8 mouse cellular contexts compared by ENCODE assay signal in genomic region chr4:150570793-150571192, GRCm38 (mm10).
A peak's percentile ranks its signal among the peaks of the same experiment; 100 is the strongest.
DNase-seq lines count a peak whose midpoint lies in the region; ATAC-seq and TF ChIP-seq lines count a peak whose summit lies in the region.

No protein-coding gene starts in this region.

- peak overlapping the region; percentile 96 for H3K4me2 ChIP-seq in liver, embryonic 13.5 days

- H3K4me1 ChIP-seq in erythroblast, embryonic 14.5 days (ENCODE audit: control insufficient read depth), result peaks cover 45% of the 10 kb centered on the region
- H3K4me1 ChIP-seq in thymus, adult 2 months (replicated peaks; ENCODE audit: control insufficient read depth, insufficient read depth, low read length), result peaks cover 29% of the 10 kb centered on the region
- peaks cover 73% of the 10 kb centered on the region for H3K4me1 ChIP-seq in liver, embryonic 13.5 days (replicated peaks)

- no peak overlapping the region for H3K27ac ChIP-seq in thymus, adult 2 months (ENCODE audit: control insufficient read depth, insufficient read depth, low read length)
- no peak overlapping the region for H3K27ac ChIP-seq in liver, embryonic 13.5 days

- peak overlapping the region; percentile 26; the same call in 1 of the 2 replicates for H3K9ac ChIP-seq in liver, embryonic 13.5 days

- H3K9me3 ChIP-seq in erythroblast, embryonic 14.5 days (ENCODE audit: control insufficient read depth, low read length), result no peaks in the 10 kb centered on the region
- no peaks in the 10 kb centered on the region for H3K9me3 ChIP-seq in liver, embryonic 13.5 days (replicated peaks)

- TF ChIP-seq CTCF in thymus, adult 2 months (IDR thresholded peaks at IDR 0.05; ENCODE audit: borderline replicate concordance, control insufficient read depth, extremely low read depth, insufficient read depth, low read length, poor library complexity), result no peak

- peaks cover 9% of the 10 kb centered on the region for H3K36me3 ChIP-seq in erythroblast, embryonic 14.5 days (ENCODE audit: control insufficient read depth)
- H3K36me3 ChIP-seq in thymus, adult 2 months (ENCODE audit: control insufficient read depth, insufficient read depth, low read length), result no peaks in the 10 kb centered on the region
- H3K36me3 ChIP-seq in liver, embryonic 13.5 days, result 0 out of 2 replicates have a peak, but pooled peaks cover 9% of the 10 kb centered on the region

- H3K4me3 ChIP-seq in erythroblast, embryonic 14.5 days (replicated peaks), result peak overlapping the region; percentile 91
- peak overlapping the region; percentile 27 for H3K4me3 ChIP-seq in thymus, adult 2 months (ENCODE audit: control insufficient read depth, insufficient read depth, low read length)
- H3K4me3 ChIP-seq in liver, embryonic 13.5 days (replicated peaks), result peak overlapping the region; percentile 88

- no peak for DNase-seq in thymus, adult 2 months
- no peak for DNase-seq in thymus, postnatal 14 days
- DNase-seq in liver, embryonic 13.5 days, result no peak
- no peak for DNase-seq in urinary bladder, adult 2 months (ENCODE audit: low spot score)
- DNase-seq in natural killer cell, adult 2 months (ENCODE audit: low spot score in 2 of 2), result no peak
- no peak for DNase-seq in urinary bladder, postnatal 14 days (ENCODE audit: low spot score)

- ATAC-seq in erythroblast, adult 5-6 weeks (replicated peaks; ENCODE audit: low FRiP score, poor library complexity, severe bottlenecking), result no peak
- ATAC-seq in liver, embryonic 13.5 days (ENCODE audit: low read depth), result no peak

- 57% methylated on average over 2 of the region's 2 CpGs for whole genome bisulfite sequencing in thymus, adult 2 months
- WGBS in liver, embryonic 13.5 days (ENCODE audit: insufficient replicate concordance), result 55% methylated on average over 2 of the region's 2 CpGs

- H3K27me3 ChIP-seq in erythroblast, embryonic 14.5 days (ENCODE audit: control insufficient read depth), result no peaks in the 10 kb centered on the region
- no peaks in the 10 kb centered on the region for H3K27me3 ChIP-seq in thymus, adult 2 months (ENCODE audit: control insufficient read depth, insufficient read depth, low read length)
- no peaks in the 10 kb centered on the region for H3K27me3 ChIP-seq in liver, embryonic 13.5 days

- TF ChIP-seq POLR2A in thymus, adult 2 months (IDR thresholded peaks at IDR 0.05; ENCODE audit: control insufficient read depth, extremely low read depth, insufficient read depth, low read length, poor library complexity), result no peak

Comparison
In these comparisons a context has a peak if more than half of its experiments do, and no peak if none do; other contexts are left out.
1. H3K4me3 ChIP-seq: peak in every context shown above with its lines; median percentile 91 in erythroblast, embryonic 14.5 days; 88 in liver, embryonic 13.5 days; 27 in thymus, adult 2 months.